Mouse (Mus musculus) spleen, embryonic (tissue): ENCODE results near the gene Fermt3.
"Not testable (repeated sequence)": the region's sequence is repeated elsewhere in the genome, so short reads cannot be mapped to it uniquely, and the experiment has no call there.

Experiments
- CTCF ChIA-PET: fragments of 350-600 bp; sonication (Branson Sonifier 250); formaldehyde crosslinking; loops from one replicate; lab custom pipeline; 2022; lab: Charles Lee

The Fermt3 gene

DNA sequence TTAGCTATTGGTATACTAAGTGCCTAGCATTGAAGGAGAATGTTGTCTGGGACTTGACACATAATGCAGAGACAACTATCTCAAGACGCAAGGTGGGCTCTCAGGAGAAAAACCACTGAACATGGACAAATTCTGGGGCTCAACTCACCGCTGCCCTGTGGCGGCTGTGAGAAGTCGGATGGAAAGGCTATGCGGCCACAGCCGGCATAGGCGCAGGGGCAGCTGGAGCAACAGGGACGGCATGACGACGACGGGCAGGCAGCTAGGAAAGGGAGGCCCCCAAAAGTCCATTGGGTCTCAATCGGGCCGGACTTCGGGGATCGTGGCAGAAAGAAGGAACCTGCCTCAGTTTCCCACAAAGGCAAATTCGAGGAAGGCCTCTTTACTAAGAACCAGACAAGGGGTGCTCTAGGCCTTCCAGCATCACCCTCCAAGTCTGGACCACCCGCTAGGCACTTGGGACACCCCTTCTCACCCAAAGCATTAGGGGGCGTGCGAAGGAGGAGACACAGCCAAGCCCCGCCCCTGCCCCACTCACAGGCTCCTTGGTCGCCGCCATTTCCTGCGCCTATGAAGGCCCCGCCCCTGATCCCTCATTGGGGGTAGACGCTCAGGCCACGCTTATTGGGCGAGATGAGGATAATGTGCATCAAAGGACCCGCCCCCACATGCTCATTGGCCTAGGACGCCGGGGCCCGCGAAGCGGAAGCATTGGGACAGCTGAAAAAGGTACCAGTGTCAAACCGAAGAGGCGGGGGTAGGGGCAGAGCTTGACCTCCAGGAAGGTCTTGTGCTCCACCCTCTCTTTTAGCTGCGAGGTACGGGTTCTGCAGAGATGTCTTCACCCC lies 27.0 kb downstream of the Fermt3 start, which contains the start of gene Dnajc4:
Gene Dnajc4, minus strand, starts transcription at position 562 of the 848 bp plus-strand sequence.
- CTCF ChIA-PET: no interaction called here

GRCm38 (mm10) chr19:6991166-6991565 lies 28.1 kb downstream of the Fermt3 start:
- CTCF ChIA-PET: not testable (repeated sequence)

DNA sequence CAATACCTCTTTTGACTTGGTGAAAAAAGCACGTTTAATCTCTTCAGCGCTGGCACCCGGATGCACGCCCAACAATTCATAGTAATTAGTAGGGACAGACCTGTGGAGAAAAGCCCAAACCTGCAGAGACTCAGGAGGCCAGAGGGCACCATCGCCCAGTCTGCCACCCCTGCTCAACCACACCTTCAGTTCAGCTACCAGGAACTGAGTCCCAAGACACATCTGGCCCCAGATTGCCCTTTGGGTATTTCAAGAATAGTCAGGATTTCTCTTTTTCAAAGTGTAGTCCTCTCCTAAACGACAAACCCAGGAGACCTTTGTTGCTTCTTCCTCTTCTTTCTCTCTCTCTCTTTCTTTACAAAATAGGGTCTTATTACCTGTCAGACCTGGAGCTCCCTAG lies 28.6 kb downstream of the Fermt3 start:
- CTCF ChIA-PET: no interaction called here

GRCm38 (mm10) chr19:6989251-6989650 lies 30.0 kb downstream of the Fermt3 start:
- CTCF ChIA-PET: interaction anchor here (0.6 kb wide), 2 partner anchors 8 to 356 kb away, joined by 3 to 4 read pairs; no protein-coding TSS in a partner anchor

DNA sequence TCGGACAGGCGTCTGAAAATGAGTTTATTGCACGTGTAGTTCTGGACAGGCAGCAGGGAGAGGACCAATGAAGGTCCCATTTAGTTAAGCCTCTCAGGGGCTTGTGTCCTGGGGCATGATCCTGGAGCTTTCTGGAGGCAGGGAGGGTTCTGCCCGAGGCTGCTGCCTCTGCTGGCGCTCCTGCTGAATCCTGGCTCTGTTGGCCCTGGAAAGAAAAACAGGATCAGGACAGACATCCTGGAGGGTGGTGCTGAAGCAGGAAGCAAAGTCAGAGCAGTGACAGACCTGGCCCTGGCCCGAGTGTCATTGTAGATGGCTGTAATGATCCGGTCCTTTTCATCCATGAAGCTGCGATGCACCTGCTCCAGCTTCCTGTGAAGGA lies 31.4 kb downstream of the Fermt3 start:
- CTCF ChIA-PET: interaction anchor here (0.7 kb wide), 2 partner anchors 8 to 11 kb away, joined by 3 read pairs; no protein-coding TSS in a partner anchor

DNA sequence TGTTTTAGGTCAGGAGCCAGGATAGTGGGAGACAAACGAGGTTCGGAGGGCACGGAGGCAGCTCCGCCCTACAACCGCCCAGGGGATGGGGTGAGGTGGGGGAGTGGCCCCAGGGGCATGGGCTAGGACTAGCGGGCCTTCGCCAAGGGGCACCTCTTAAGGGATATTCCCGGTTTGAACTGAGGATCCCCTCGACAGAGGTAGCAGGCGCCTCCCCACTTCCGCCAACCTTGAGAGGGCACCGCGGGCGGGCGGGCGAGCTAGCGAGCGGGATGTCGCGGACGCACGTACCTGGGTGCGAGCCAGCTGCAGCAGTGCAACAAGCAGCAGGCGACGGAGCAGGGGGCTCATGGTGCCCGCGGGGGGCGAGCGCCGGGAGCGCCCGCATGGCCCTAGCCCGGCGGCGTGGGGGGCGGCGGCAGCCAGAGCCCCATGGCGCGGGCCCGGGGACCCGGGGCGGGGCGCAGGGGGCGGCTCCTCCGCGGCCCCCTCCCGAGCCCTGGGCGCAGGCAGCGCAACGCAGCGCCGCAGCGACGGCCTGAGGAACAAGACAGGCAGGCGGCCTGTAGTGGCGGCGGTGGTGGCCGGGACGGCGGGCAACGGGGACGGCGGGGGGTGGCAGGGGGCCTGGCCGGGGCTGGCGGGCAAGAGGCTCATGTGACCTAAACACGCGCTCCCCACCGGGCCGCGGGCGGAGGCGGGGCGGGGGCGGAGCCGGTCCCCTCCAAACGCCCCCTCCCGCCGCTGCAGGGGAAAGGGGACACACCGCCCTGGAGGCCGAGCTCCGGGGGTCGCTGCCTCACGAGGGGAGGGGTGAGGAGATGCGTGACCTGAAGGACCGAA lies 32.0 kb downstream of the Fermt3 start, which contains the start of gene Vegfb:
Gene Vegfb, minus strand, starts transcription at position 591 of the 843 bp plus-strand sequence.
- CTCF ChIA-PET: interaction anchor here (0.7 kb wide), 2 partner anchors 7 to 10 kb away, joined by 3 read pairs; no protein-coding TSS in a partner anchor

DNA sequence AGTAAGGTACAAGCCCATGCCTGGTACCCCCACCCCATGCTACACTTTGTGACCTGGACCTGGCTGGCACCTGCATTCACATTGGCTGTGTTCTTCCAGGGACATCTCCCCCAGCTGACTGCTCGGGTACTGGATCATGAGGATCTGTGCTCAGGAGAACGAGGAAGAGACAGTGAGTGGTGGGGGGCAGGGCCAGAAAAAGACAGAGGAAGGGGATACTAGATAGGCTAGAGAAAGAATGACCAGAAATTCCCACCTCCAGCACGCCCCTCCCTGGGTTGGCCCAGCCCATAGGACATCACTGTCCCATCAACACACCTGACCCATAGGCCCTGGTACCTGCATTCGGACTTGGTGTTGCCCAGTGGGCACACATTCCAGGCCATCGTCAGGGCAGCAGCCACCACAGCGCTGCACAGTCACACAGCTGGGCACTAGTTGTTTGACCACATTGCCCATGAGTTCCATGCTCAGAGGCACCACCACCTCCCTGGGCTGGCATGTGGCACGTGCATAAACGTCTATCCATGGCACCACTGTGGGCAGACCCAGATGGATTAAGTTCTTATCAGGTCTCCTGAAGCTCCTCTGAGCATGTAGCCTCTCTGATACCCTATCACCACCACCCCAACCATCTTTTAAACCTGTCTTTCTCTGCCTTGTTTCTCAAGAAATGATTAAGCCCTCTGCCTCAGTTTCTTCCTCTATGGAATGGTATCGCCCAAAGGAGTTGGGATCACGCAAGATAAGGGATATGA lies 33.1 kb downstream of the Fermt3 start:
- CTCF ChIA-PET: no interaction called here

GRCm38 (mm10) chr19:6985300-6985699 lies 34.0 kb downstream of the Fermt3 start:
- CTCF ChIA-PET: interaction anchor here (1.2 kb wide), 1 partner anchor 9 kb away, joined by 4 read pairs; no protein-coding TSS in a partner anchor

GRCm38 (mm10) chr19:6983621-6984020 lies 35.6 kb downstream of the Fermt3 start:
- CTCF ChIA-PET: no interaction called here

DNA sequence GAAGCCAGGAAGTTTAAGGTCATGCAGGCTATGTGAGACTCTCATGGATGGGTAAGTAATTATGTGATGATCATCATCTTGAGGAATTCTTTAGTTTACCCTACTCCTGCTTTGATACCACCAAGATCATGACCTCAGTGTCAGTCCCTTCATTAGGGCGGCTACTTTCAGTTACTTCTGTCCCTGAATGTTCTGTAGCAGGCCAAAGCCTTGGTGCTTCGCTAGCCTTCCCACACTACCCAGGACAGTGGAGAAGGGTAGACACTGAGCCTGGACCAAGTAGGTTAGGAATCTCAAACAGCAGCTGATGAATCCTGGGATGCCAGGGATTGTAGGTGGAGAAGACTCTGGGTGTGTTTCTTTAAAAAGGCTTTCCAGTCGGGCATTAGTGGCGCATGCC lies 37.8 kb downstream of the Fermt3 start:
- CTCF ChIA-PET: no interaction called here

- CTCF ChIA-PET: interaction anchor here (0.8 kb wide), 1 partner anchor 7 kb away, joined by 3 read pairs; the partner anchor contains the start of gene Vegfb
These were observed 38.7 kb downstream of the Fermt3 start, which contains the start of gene Fkbp2 for GRCm38 (mm10) chr19:6980381-6981093. Fkbp2 (minus strand) TSS chr19:6980501.

- CTCF ChIA-PET: interaction anchor here (0.8 to 0.9 kb wide), 2 partner anchors 8 to 38 kb away, joined by 3 read pairs; partner anchors contain the start of gene Vegfb
These were observed 39.5 kb downstream of the Fermt3 start for GRCm38 (mm10) chr19:6979486-6980380.

DNA sequence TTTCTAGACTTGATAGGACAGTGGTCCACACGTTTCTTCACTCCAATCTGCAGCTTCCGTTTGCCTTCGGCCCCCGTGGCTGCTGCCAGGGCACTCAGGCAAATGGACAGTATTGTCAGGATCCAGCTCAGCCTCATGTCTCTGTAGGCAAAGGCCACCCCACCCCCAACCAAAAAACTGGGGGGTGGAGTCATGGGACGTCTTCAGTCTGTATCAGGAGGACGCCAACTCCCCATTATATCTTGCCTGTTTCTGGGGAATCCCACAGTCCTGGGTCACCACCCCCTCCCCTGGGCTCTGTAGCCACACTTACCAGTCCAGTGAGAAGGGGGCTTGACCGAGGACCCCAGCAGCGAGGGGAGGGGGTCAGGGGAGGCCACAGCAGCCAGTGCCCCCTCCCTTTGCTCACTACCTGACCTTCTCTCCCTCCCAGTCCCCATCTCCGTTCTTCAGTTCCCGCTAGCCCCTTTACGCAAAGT lies 40.2 kb downstream of the Fermt3 start:
- CTCF ChIA-PET: interaction anchor here (0.9 kb wide), 1 partner anchor 38 kb away, joined by 3 read pairs; no protein-coding TSS in a partner anchor

- CTCF ChIA-PET: interaction anchor here (0.6 kb wide), 1 partner anchor 109 kb away, joined by 11 read pairs; no protein-coding TSS in a partner anchor
These were observed 40.7 kb downstream of the Fermt3 start for GRCm38 (mm10) chr19:6978639-6978974.

- CTCF ChIA-PET: interaction anchor here (0.6 kb wide), 1 partner anchor 108 kb away, joined by 11 read pairs; no protein-coding TSS in a partner anchor
These were observed 41.3 kb downstream of the Fermt3 start for GRCm38 (mm10) chr19:6977759-6978638.

- CTCF ChIA-PET: interaction anchor here (1.1 kb wide), 1 partner anchor 24 kb away, joined by 3 read pairs; no protein-coding TSS in a partner anchor
These were observed 43.4 kb downstream of the Fermt3 start, which contains the start of gene Plcb3 for GRCm38 (mm10) chr19:6975537-6976521. Plcb3 (minus strand) TSS chr19:6976470.
